Mouse (Mus musculus) lung, adult 2 months (tissue): ENCODE data around the gene Ptgir. TPM values are rescaled to one million over a fixed set of nuclear protein-coding genes. Genes with fewer than 3 reads are reported as not detected.
A peak's percentile ranks its signal among the peaks of the same experiment; 100 is the strongest.

Experiments used
- DNase-seq: peaks from one replicate; pipeline ENCODE4 v3.0.0; 2022
- H3K4me1 ChIP-seq: fragments of 200-500 bp; 2 replicates; pipeline ENCODE4 v1.6.1; 2011; ENCODE audit warnings: low read length; ENCODE audit not compliant: control insufficient read depth, insufficient read depth
- H3K4me3 ChIP-seq: fragments of 200-500 bp; replicated peaks from 2 replicates; pipeline ENCODE3; 2011; ENCODE audit warnings: low read depth, mild to moderate bottlenecking, control low read depth, low read length; ENCODE audit errors: extremely low read depth
- CTCF ChIP-seq: fragments of 200-500 bp; IDR thresholded peaks from 2 replicates; pipeline ENCODE4 v1.5.1; 2011; ENCODE audit warnings: mild to moderate bottlenecking, low read length, control low read depth; ENCODE audit not compliant: insufficient read depth
- POLR2A ChIP-seq: fragments of 200-500 bp; IDR thresholded peaks from 2 replicates; pipeline ENCODE4 v1.6.1; 2011; ENCODE audit warnings: low read depth, mild to moderate bottlenecking, control low read depth, low read length, borderline replicate concordance; ENCODE audit errors: extremely low read depth
- WGBS: fragments of 180-500 bp; shearing (Covaris S2); methylation state at CpG from one replicate; pipeline ENCODE4 v1.1.7; 2018; 5-methylcytosine and 5-hydroxymethylcytosine counted together
- polyA plus RNA-seq: library from polyadenylated mRNA; depleted of rRNA; stranded (reverse); fragments of >200 nt; gene quantifications from 2 replicates; pipeline ENCODE4 v1.2.3, GENCODE M21; 2012

The Ptgir gene
- polyA plus RNA-seq, 1 experiment, result 10.4 TPM

DNA sequence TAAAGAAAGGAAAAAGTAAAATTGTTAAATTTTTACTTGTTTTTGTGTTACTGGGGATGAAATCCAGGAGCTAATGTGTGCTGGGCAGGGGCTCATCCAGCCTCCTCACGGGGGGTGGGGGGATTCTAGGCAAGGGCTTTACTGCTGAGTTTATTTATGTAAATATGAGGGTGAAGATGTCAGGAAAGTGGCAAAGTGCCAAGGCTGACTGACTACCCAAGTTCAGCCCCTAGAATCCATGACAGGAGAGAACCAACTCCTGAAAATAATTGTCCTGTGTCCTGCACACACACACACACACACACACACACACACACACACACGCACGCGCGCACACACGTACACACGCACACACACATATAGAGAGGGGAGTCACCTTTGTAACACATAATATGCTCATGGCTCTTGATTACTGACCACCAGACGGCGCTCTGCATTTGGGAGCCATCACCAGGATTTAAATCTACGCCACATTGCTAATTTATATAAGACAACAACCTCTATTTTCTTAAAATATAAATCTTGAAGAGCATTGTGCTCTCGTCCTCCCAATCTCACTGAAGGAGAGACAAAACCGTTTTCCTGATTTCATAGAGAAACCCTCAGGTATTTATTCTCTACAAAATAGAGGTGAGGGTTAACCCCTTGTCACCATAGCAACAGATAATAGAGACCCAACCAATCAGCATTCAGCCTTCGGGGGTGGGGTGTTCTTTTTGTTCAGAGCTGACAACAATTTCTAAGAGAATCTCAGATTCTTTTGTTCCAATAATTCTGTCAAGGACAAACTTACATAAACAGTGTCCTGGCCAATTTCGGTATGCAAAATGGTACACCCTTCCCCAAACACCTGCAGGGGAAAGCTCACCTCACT, 26.7 kb downstream of the Ptgir start:
- WGBS, result 38% methylated on average over 14 of the region's 14 CpGs
- TF ChIP-seq POLR2A (no peak), CTCF (peak; percentile 28; the same call in 1 of the 2 replicates)
- Histone ChIP-seq H3K4me3 (no peak overlapping the region), H3K4me1 (no peaks in the 10 kb centered on the region)
- no peak for DNase-seq

DNA sequence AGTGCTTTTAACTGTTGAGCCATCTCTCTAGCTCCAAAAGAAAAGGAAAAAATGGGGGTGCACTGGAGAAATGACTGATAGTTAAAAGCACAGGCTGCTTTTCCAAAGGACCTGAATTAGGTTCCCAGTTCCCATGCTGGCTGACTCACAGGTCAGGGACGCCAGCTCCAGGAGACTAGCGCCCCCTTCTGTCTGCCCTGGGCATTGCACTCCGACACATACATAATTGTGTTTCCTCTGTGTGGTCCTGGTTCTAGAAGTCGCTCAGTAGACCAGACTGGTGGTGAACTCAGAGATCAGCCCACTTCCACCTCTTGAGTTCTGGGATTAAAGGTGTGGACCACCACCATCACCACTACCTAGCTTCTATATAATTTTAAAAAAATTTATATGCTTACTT, 31.0 kb downstream of the Ptgir start:
- 49% methylated on average over 4 of the region's 4 CpGs for WGBS
- H3K4me1 ChIP-seq, result no peaks in the 10 kb centered on the region
- DNase-seq, result no peak
- no peak overlapping the region for H3K4me3 ChIP-seq
- TF ChIP-seq POLR2A, result no peak
- peak; percentile 20; the same call in 1 of the 2 replicates for TF ChIP-seq CTCF

DNA sequence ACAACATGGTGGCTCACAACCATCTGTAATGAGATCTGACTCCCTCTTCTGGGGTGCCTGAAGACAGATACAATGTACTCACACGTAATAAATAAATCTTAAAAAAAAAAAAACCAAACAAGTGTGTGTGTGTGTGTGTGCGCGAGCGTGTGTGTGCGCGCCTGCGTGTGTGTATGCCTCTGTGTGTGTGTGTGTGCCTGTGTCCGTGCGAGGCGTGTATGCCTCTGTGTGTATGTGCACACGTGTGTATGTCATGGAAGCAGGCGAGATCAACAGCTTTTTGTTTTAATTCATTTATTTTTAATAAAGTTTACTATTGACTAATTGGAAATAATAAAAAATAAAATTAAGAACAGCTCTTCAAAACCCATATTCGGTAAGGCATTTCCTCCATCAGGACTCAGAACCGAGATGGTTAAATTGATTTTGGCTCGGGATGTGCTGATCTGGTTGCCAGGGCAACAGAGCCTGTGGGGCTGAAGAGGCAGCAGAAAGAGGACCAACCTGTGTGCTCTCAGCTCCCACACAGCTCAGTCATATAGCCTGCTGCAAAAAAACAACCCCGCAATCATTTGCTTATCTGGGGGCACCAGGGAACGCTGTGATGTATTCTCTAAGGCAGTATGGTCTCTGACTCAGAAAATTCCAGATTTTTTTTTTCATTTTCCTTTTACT, 32.0 kb downstream of the Ptgir start:
- H3K4me1 ChIP-seq, result no peaks in the 10 kb centered on the region
- 69% methylated on average over 17 of the region's 17 CpGs for WGBS
- DNase-seq, result no peak
- H3K4me3 ChIP-seq, result no peak overlapping the region
- no peak for TF ChIP-seq POLR2A
- no peak for TF ChIP-seq CTCF

DNA sequence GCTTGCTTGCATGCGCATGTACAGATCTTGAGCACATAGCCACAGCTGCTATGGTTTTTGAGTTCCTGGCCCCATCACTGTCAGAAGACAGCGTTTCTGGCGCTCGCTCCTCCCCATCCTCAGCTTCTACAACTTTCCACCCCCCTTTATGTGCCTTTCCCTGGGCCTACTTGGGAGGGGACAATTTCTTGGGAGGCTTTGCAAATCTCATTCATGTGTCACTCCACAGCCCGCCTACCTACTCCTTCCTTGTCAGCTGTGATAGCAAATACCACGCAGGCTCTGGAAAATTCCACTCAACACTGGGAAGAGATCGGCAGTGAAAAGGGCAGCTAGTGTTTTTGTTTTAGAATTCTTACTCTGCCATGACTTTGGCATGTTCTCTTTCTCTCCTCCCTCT, 34.0 kb downstream of the Ptgir start:
- 38% methylated on average over 7 of the region's 7 CpGs for WGBS
- TF ChIP-seq CTCF, result no peak
- no peak for TF ChIP-seq POLR2A

DNA sequence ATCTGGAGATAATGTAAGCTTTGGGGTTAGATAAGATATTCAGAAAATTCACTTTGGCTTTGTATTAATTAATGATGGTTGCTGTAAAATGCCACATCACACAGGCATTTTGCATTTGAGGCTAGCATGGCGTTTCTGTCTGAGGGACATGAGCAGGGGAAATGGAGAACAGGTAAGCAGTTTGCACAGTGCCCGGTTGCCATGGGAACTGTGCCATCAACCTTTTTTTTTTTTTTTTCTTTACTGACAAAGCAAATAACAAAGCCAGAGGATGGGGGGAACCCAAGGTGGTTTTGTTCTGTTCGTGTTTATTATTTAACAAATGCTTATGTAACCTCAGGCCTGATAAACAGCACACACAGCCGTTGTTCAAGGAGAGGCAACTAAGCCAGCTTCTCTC, 36.6 kb downstream of the Ptgir start:
- peaks cover 6% of the 10 kb centered on the region for H3K4me1 ChIP-seq
- DNase-seq, result no peak
- TF ChIP-seq CTCF (no peak), POLR2A (no peak)
- WGBS, result 55% methylated on average over 4 of the region's 4 CpGs
- H3K4me3 ChIP-seq, result no peak overlapping the region

More for the DNA sequence above, 34.0 kb downstream of the Ptgir start:
- H3K4me1 ChIP-seq, result peaks cover 6% of the 10 kb centered on the region; the same call in 1 of the 2 replicates
- no peak overlapping the region for H3K4me3 ChIP-seq
- DNase-seq, result no peak

DNA sequence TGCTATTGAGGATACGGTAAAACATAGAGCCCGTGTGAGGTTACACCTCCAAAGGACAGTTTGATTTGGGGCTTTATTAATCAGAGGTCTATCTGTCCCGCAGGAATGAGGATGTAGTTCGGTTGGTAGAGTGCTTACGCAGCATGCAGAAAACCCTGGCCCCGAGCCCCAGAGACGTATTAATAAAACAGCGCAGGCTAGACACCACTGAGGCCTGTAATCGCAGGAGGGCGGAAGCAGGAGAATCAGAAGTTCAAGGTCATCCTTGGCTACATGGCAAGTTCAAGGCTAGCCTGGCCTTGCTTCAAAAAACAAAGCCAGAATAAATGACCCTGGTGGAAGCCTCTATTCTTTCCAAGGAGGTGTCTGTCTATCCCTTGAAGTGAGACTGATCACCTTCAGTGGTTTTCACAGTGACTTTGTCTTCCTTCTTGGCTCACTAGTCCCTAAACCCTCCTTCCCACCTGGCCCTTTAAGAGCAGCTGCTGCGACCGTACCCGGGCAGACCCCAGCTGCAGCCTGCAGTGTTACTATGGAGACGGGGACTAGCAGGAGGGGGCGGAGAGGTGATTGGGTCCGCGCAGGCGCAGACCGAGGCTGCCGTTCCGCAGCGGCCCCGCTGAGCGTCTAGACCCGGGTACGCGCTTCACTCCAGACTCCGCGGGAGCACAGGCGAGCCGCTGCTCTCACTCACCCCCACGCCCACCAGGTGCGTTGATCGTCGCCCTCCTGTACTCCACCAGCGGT, 37.9 kb downstream of the Ptgir start, which contains the start of gene Pnmal2:
Pnmal2 (plus strand) TSS at position 622 of the 747 bp plus-strand sequence.
- peaks cover 6% of the 10 kb centered on the region for H3K4me1 ChIP-seq
- 20% methylated on average over 36 of the region's 36 CpGs for WGBS
- H3K4me3 ChIP-seq, result peak within 1 kb of the TSS; percentile 57
- peak; percentile 36 for DNase-seq
- TF ChIP-seq POLR2A (peak; percentile 26; the same call in 1 of the 2 replicates), CTCF (no peak)

DNA sequence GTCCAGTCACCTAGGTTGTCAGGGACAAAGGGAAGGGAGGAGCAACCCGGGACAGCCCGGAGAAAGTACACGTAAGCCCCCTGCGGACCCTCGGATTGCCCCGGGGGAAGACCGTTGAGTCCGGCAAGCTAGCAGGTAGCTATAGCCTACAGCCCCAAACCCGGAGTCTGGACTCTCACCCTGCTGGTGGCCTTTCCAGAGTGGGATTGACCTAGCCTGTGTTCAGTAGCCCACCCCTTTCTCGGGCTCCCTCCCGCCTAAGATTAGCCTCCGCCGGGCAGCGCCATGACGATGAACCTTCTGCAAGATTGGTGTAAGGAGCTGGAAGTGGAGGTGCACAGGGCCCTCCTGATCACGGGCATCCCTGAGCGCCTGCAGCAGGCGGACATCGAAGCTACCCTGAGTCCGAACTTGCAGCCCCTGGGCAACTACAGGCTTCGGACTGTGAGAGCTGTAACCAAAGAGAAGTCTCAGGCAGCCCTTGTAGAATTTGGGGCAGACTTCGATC, 38.6 kb downstream of the Ptgir start:
- H3K4me3 ChIP-seq, result peak overlapping the region; percentile 57
- DNase-seq, result no peak
- WGBS, result 6% methylated on average over 22 of the region's 22 CpGs
- TF ChIP-seq CTCF (no peak), POLR2A (no peak)
- H3K4me1 ChIP-seq, result peaks cover 6% of the 10 kb centered on the region

DNA sequence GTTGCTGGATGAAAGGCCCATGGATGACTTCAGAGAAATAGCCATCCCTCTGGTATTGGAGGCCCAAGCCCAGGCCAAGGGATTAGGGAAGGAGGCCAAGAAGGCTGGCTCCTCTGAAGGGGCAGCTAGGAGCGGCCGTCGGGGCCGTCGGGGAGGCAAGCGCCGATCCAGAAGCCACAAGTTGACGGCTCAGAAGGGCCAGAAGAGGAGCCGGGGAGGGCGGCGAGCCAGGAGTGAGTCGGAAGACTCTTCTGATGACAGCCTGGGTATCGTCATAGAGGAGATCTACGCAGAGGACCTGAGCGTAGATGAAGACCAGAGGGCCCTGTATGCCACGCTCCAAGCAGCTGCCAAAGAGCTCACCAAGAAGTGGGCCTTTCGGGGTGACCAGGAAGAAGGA, 39.1 kb downstream of the Ptgir start:
- no peak for DNase-seq
- TF ChIP-seq POLR2A (no peak), CTCF (no peak)
- whole genome bisulfite sequencing, result 26% methylated on average over 17 of the region's 17 CpGs
- Histone ChIP-seq H3K4me3 (no peak overlapping the region), H3K4me1 (peaks cover 8% of the 10 kb centered on the region)
